ENCODE assay signal across 26 mouse cellular contexts in the genomic region with DNA sequence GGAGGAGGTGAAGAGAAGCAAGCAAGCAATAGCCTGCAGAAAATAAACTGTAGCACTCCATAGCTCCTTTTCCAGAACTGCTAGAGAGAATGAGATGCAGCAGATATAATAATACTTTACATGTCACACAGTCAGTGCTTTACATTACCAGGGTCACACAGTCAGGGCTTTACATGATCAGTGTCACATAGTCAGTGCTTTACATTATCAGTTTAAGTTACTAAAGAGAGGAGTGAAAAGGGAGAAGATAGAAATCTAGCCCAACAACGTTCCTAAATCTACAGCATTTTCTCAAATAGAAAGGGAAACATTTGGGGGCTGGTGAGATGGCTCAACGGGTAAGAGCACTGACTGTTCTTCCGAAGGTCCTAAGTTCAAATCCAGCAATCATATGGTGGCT.
"Had no signal": no experiment of that assay in that cellular context is flagged by ENCODE, and none has a peak within 500 bp of the region (broad histone marks: within the 10 kb centered on the region; RNA-seq: fewer than 3 reads in every experiment).

No protein-coding gene starts in this region.

- H3K9me3 ChIP-seq: embryonic facial prominence, embryonic 10.5 days; embryonic facial prominence, embryonic 12.5 days; embryonic facial prominence, embryonic 13.5 days; embryonic facial prominence, embryonic 15.5 days; forebrain, embryonic 10.5 days; forebrain, embryonic 12.5 days; forebrain, embryonic 13.5 days; forebrain, embryonic 15.5 days had no signal

- ATAC-seq: forebrain, embryonic 13.5 days; forebrain, embryonic 14.5 days; forebrain, embryonic 15.5 days; forebrain, embryonic 16.5 days; forebrain, postnatal 0 days had no signal

- H3K4me1 ChIP-seq: embryonic facial prominence, embryonic 10.5 days; embryonic facial prominence, embryonic 12.5 days; embryonic facial prominence, embryonic 13.5 days; embryonic facial prominence, embryonic 15.5 days; forebrain, embryonic 10.5 days; forebrain, embryonic 12.5 days; forebrain, embryonic 13.5 days; forebrain, embryonic 15.5 days had no signal

- H3K4me2 ChIP-seq: embryonic facial prominence, embryonic 12.5 days; embryonic facial prominence, embryonic 13.5 days; embryonic facial prominence, embryonic 15.5 days; forebrain, embryonic 12.5 days; forebrain, embryonic 13.5 days; forebrain, embryonic 15.5 days had no signal

- H3K27me3 ChIP-seq: embryonic facial prominence, embryonic 12.5 days; embryonic facial prominence, embryonic 13.5 days; embryonic facial prominence, embryonic 15.5 days; forebrain, embryonic 12.5 days; forebrain, embryonic 13.5 days; forebrain, embryonic 15.5 days had no signal

- DNase-seq: cerebellum, adult 9-10 months; cerebellum, adult 9-11 months; cerebellum, postnatal 10 days; cerebellum, postnatal 14 days; cerebellum, postnatal 25 days; cerebellum, postnatal 36 days; embryo, embryonic 11 days; forebrain, postnatal 0 days; gastrocnemius, adult 2 months; gastrocnemius, postnatal 10 days; gastrocnemius, postnatal 14 days; gastrocnemius, postnatal 25 days; gastrocnemius, postnatal 36 days; heart, adult 18-20 months; heart, adult 2 months had no signal

- H3K27ac ChIP-seq: embryonic facial prominence, embryonic 10.5 days; embryonic facial prominence, embryonic 12.5 days; embryonic facial prominence, embryonic 13.5 days; embryonic facial prominence, embryonic 15.5 days; forebrain, embryonic 10.5 days; forebrain, embryonic 12.5 days; forebrain, embryonic 13.5 days; forebrain, embryonic 15.5 days; gastrocnemius, adult 2 months; heart, adult 2 months had no signal

- H3K4me3 ChIP-seq: embryonic facial prominence, embryonic 10.5 days; embryonic facial prominence, embryonic 12.5 days; embryonic facial prominence, embryonic 13.5 days; embryonic facial prominence, embryonic 15.5 days; erythroblast, embryonic 14.5 days; forebrain, embryonic 10.5 days; forebrain, embryonic 12.5 days; forebrain, embryonic 13.5 days; forebrain, embryonic 15.5 days; gastrocnemius, adult 2 months; heart, adult 2 months had no signal

- H3K9ac ChIP-seq: embryonic facial prominence, embryonic 12.5 days; embryonic facial prominence, embryonic 13.5 days; embryonic facial prominence, embryonic 15.5 days; forebrain, embryonic 12.5 days; forebrain, embryonic 13.5 days; forebrain, embryonic 15.5 days; forebrain, postnatal 0 days had no signal

- H3K36me3 ChIP-seq: embryonic facial prominence, embryonic 10.5 days; embryonic facial prominence, embryonic 12.5 days; embryonic facial prominence, embryonic 13.5 days; embryonic facial prominence, embryonic 15.5 days; forebrain, embryonic 10.5 days; forebrain, embryonic 12.5 days; forebrain, embryonic 15.5 days had no signal
